Mouse (Mus musculus) right cerebral cortex, postnatal 10 days (tissue): ENCODE data around the gene Tpsb2.
A peak's percentile ranks its signal among the peaks of the same experiment; 100 is the strongest.

Experiments used
- DNase-seq, 2 experiments: peaks; one replicate each; pipeline ENCODE4 v3.0.0; 2021; ENCODE audit warnings: low spot score in 2 of 2

Tpsb2 gene

GRCm38 (mm10) chr17:25406011-25406441 is 39.9 kb downstream of the Tpsb2 start:
- peak; percentile 76 to 82 for DNase-seq

GRCm38 (mm10) chr17:25407352-25407751 is 41.2 kb downstream of the Tpsb2 start:
- peak; percentile 72 to 79 for DNase-seq

- DNase-seq, result no peak
These were observed 42.3 kb downstream of the Tpsb2 start for GRCm38 (mm10) chr17:25408302-25408999.

- no peak for DNase-seq
These were observed 43.5 kb downstream of the Tpsb2 start for GRCm38 (mm10) chr17:25409621-25410020.

- DNase-seq, result no peak
These were observed 44.1 kb downstream of the Tpsb2 start for GRCm38 (mm10) chr17:25410180-25410579.

GRCm38 (mm10) chr17:25410786-25411185 is 44.7 kb downstream of the Tpsb2 start:
- DNase-seq, result peak in 1 of 2 experiments; percentile 50

- no peak for DNase-seq
These were observed 45.1 kb downstream of the Tpsb2 start for GRCm38 (mm10) chr17:25411251-25411650.

- DNase-seq, result no peak
These were observed 48.1 kb downstream of the Tpsb2 start for GRCm38 (mm10) chr17:25414209-25414608.

- no peak for DNase-seq
These were observed 48.8 kb downstream of the Tpsb2 start for GRCm38 (mm10) chr17:25414917-25415316.

GRCm38 (mm10) chr17:25415421-25415913 is 49.4 kb downstream of the Tpsb2 start:
- no peak for DNase-seq

- DNase-seq, result no peak
These were observed 50.1 kb downstream of the Tpsb2 start for GRCm38 (mm10) chr17:25416219-25416618.

- no peak for DNase-seq
These were observed 51.9 kb downstream of the Tpsb2 start for GRCm38 (mm10) chr17:25417990-25418389.
